Mouse (Mus musculus) liver, embryonic 16.5 days (tissue): Measurements from ENCODE around the gene Cdk5r2. TPM values are rescaled to one million over a fixed set of nuclear protein-coding genes. Genes with fewer than 3 reads are reported as not detected.
"Not testable (repeated sequence)": the region's sequence is repeated elsewhere in the genome, so short reads cannot be mapped to it uniquely, and the experiment has no call there.

ENCODE experiments used
- ATAC-seq: fragments of 200-750 bp; cut with Nextera tagmentation; 2 replicates; pipeline ENCODE4 v1.8.0; 2017; ENCODE audit warnings: low read depth, mild to moderate bottlenecking, moderate number of reproducible peaks, moderate library complexity
- H3K27ac ChIP-seq: fragments of 300-500 bp; sonication (generic); 2 replicates; pipeline ENCODE4 v1.5.1; 2014; ENCODE audit warnings: mild to moderate bottlenecking, low read length
- H3K27me3 ChIP-seq: fragments of 300-500 bp; sonication (generic); 2 replicates; pipeline ENCODE4 v1.6.1; 2014; ENCODE audit warnings: low read depth, low read length, mixed read lengths; ENCODE audit not compliant: control insufficient read depth, insufficient read depth
- H3K36me3 ChIP-seq: fragments of 300-500 bp; sonication (generic); 2 replicates; pipeline ENCODE4 v1.6.1; 2014; ENCODE audit warnings: mild to moderate bottlenecking; ENCODE audit not compliant: control insufficient read depth, insufficient read depth
- H3K4me1 ChIP-seq: fragments of 300-500 bp; sonication (generic); 2 replicates; pipeline ENCODE4 v1.6.1; 2014; ENCODE audit warnings: low read depth, low read length, mixed read lengths; ENCODE audit not compliant: control insufficient read depth
- H3K4me2 ChIP-seq: fragments of 300-500 bp; sonication (generic); 2 replicates; pipeline ENCODE4 v1.6.1; 2014; ENCODE audit warnings: low read depth, low read length, mixed read lengths
- H3K4me3 ChIP-seq: fragments of 300-500 bp; sonication (generic); 2 replicates; pipeline ENCODE4 v1.5.1; 2014; ENCODE audit warnings: low read depth, mild to moderate bottlenecking, low read length
- H3K9ac ChIP-seq: fragments of 300-500 bp; sonication (generic); 2 replicates; pipeline ENCODE4 v1.6.1; 2014; ENCODE audit warnings: low read depth, low read length
- H3K9me3 ChIP-seq: fragments of 300-500 bp; sonication (generic); replicated peaks from 2 replicates; pipeline ENCODE4 v1.6.1; 2016; ENCODE audit warnings: low read length; ENCODE audit not compliant: control insufficient read depth
- WGBS: fragments of 180-500 bp; shearing (Covaris S2); extraction: QIAGEN DNeasy Blood & Tissue Kit; methylation state at CpG from one replicate; pipeline ENCODE4 v1.1.7; 2014; ENCODE audit not compliant: insufficient replicate concordance; 5-methylcytosine and 5-hydroxymethylcytosine counted together
- polyA plus RNA-seq: library from polyadenylated mRNA; unstranded; fragments of >200 nt; fragmentation: Nextera tagmentation; extraction: Ambion mirVana; gene quantifications from 2 replicates; pipeline ENCODE4 v1.2.1, GENCODE M21; 2015

Cdk5r2 gene
- polyA plus RNA-seq, 1 experiment from 2014 or later: not detected

- ATAC-seq, H3K4me2 ChIP-seq, H3K27me3 ChIP-seq, H3K36me3 ChIP-seq, H3K4me3 ChIP-seq, H3K9me3 ChIP-seq, H3K4me1 ChIP-seq, H3K27ac ChIP-seq, H3K9ac ChIP-seq: not testable (repeated sequence)
- 64% methylated on average over 6 of the region's 6 CpGs for WGBS
Measured at GRCm38 (mm10) chr1:74815965-74816364, 38.8 kb upstream of the Cdk5r2 start.

- H3K9me3 ChIP-seq: no peaks in the 10 kb centered on the region
- H3K36me3 ChIP-seq: no peaks in the 10 kb centered on the region
- WGBS: 7% methylated on average over 38 of the region's 38 CpGs
- H3K4me2 ChIP-seq: peak overlapping the region; percentile 68
- H3K4me1 ChIP-seq: no peaks in the 10 kb centered on the region; the same call in 1 of the 2 replicates
- H3K9ac ChIP-seq: peak overlapping the region; percentile 74
- H3K4me3 ChIP-seq: peak overlapping the region; percentile 72
- H3K27me3 ChIP-seq: no peaks in the 10 kb centered on the region; the same call in 1 of the 2 replicates
- ATAC-seq: peak; percentile 90
- H3K27ac ChIP-seq: peak overlapping the region; percentile 74
Measured at GRCm38 (mm10) chr1:74816612-74817199, 38.0 kb upstream of the Cdk5r2 start.

- Histone ChIP-seq H3K9ac (peak overlapping the region; percentile 74), H3K4me2 (peak overlapping the region; percentile 68), H3K4me1 (no peaks in the 10 kb centered on the region; the same call in 1 of the 2 replicates), H3K9me3 (no peaks in the 10 kb centered on the region), H3K36me3 (no peaks in the 10 kb centered on the region), H3K27ac (peak overlapping the region; percentile 74), H3K27me3 (no peaks in the 10 kb centered on the region; the same call in 1 of the 2 replicates), H3K4me3 (peak overlapping the region; percentile 72)
- no peak for ATAC-seq
- 15% methylated on average over 14 of the region's 14 CpGs for WGBS
Measured at GRCm38 (mm10) chr1:74817219-74817618, 37.5 kb upstream of the Cdk5r2 start.

- Histone ChIP-seq H3K27ac (no peak overlapping the region), H3K9me3 (no peaks in the 10 kb centered on the region), H3K4me3 (no peak overlapping the region), H3K36me3 (no peaks in the 10 kb centered on the region), H3K27me3 (no peaks in the 10 kb centered on the region), H3K4me2 (no peak overlapping the region), H3K9ac (no peak overlapping the region), H3K4me1 (no peaks in the 10 kb centered on the region; the same call in 1 of the 2 replicates)
- ATAC-seq: no peak
- 83% methylated on average over 1 of the region's 1 CpGs for WGBS
Measured at GRCm38 (mm10) chr1:74818509-74818908, 36.2 kb upstream of the Cdk5r2 start.

DNA sequence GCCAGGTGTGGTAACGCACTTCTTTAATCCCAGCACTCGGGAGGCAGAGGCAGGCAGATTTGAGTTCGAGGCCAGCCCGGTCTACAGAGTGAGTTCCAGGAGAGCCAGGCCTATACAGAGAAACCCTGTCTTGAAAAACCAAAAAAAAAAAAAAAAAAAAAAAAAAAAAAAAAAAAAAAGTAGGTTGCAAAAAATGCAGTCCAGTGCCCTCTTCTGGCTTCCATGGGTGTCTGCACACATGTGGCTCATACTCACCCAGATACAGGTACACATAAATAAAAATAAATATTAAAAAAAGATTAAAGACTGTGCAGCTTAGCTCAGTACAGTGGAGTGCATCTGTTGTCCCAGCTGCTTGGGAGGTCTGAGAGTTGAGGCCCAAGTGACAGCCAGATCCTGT is 31.1 kb upstream of the Cdk5r2 start:
- H3K9ac ChIP-seq, H3K4me1 ChIP-seq, H3K27me3 ChIP-seq, ATAC-seq, H3K27ac ChIP-seq, H3K4me2 ChIP-seq, H3K4me3 ChIP-seq, H3K9me3 ChIP-seq, H3K36me3 ChIP-seq: not testable (repeated sequence)
- 71% methylated on average over 4 of the region's 4 CpGs for WGBS

- H3K9ac ChIP-seq: no peak overlapping the region
- H3K27me3 ChIP-seq: no peaks in the 10 kb centered on the region
- ATAC-seq: no peak
- no peaks in the 10 kb centered on the region for H3K4me1 ChIP-seq
- 41% methylated on average over 14 of the region's 14 CpGs for WGBS
- H3K4me2 ChIP-seq: no peak overlapping the region
- no peaks in the 10 kb centered on the region for H3K9me3 ChIP-seq
- H3K4me3 ChIP-seq: no peak overlapping the region
- H3K36me3 ChIP-seq: no peaks in the 10 kb centered on the region
- H3K27ac ChIP-seq: no peak overlapping the region
Measured at GRCm38 (mm10) chr1:74824518-74825302, 30.0 kb upstream of the Cdk5r2 start.

- WGBS: 43% methylated on average over 9 of the region's 9 CpGs
- Histone ChIP-seq H3K4me2 (no peak overlapping the region), H3K4me1 (no peaks in the 10 kb centered on the region), H3K9me3 (no peaks in the 10 kb centered on the region), H3K27ac (no peak overlapping the region), H3K4me3 (no peak overlapping the region), H3K27me3 (no peaks in the 10 kb centered on the region), H3K9ac (no peak overlapping the region), H3K36me3 (no peaks in the 10 kb centered on the region)
- ATAC-seq: no peak
Measured at GRCm38 (mm10) chr1:74830061-74830460, 24.7 kb upstream of the Cdk5r2 start.

GRCm38 (mm10) chr1:74833255-74833654 is 21.5 kb upstream of the Cdk5r2 start:
- Histone ChIP-seq H3K9me3 (no peaks in the 10 kb centered on the region), H3K4me3 (no peak overlapping the region), H3K4me2 (no peak overlapping the region), H3K27me3 (no peaks in the 10 kb centered on the region), H3K27ac (no peak overlapping the region), H3K36me3 (no peaks in the 10 kb centered on the region), H3K9ac (no peak overlapping the region), H3K4me1 (no peaks in the 10 kb centered on the region)
- WGBS: 57% methylated on average over 3 of the region's 3 CpGs
- ATAC-seq: no peak

- Histone ChIP-seq H3K4me3 (no peak overlapping the region), H3K27me3 (peaks cover 2% of the 10 kb centered on the region; the same call in 1 of the 2 replicates), H3K9me3 (no peaks in the 10 kb centered on the region), H3K9ac (no peak overlapping the region), H3K27ac (no peak overlapping the region), H3K4me2 (no peak overlapping the region), H3K36me3 (no peaks in the 10 kb centered on the region), H3K4me1 (no peaks in the 10 kb centered on the region)
- ATAC-seq: no peak
- WGBS: 66% methylated on average over 5 of the region's 5 CpGs
Measured at GRCm38 (mm10) chr1:74843090-74843489, 11.6 kb upstream of the Cdk5r2 start.
